Mouse (Mus musculus): Measurements from ENCODE around the gene Btbd35f5. TPM values are rescaled to one million over a fixed set of nuclear protein-coding genes. Genes with fewer than 3 reads are reported as not detected.
"Not testable (repeated sequence)": the region's sequence is repeated elsewhere in the genome, so short reads cannot be mapped to it uniquely, and the experiment has no call there.

Btbd35f5 gene
- polyA plus RNA-seq (2012; ENCODE audit: insufficient read depth, insufficient read length, low replicate concordance, missing spikeins) = not detected in 2 replicates

DNA sequence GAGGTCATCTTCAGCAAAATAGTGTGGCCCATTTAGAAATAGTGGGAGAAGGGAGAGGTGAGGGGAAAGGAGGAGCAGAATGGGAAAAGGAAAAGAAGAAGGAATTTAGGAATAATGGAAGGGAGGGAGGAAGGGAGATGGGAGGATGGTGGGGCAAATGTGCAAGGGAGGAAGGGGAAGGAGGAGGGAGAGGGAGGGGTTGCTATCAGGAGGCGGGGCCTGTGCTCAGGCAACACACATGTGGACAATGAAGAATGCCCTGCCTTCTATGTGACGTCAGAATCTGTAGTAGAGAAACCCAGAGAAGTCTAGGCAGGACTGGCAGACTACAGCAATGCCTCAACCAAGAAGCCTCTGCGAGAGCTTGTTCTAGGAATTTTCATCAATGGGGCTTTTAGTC, at the start of gene Btbd35f5:
TSS of gene Btbd35f5 (plus strand) at position 301 of the 400 bp plus-strand sequence.
- not testable (repeated sequence) for H3K27ac ChIP-seq (ENCODE audit: insufficient read depth, low read depth, low read length); H3K4me3 ChIP-seq (ENCODE audit: insufficient read depth, low read depth, low read length); H3K4me1 ChIP-seq (ENCODE audit: control insufficient read depth, insufficient read depth, low read length)
- no CpG with 5 or more reads among the region's 3 CpGs for WGBS

- WGBS = no CpG with 5 or more reads among the region's 1 CpGs
- H3K4me3 ChIP-seq (ENCODE audit: insufficient read depth, low read depth, low read length); H3K27ac ChIP-seq (ENCODE audit: insufficient read depth, low read depth, low read length); H3K4me1 ChIP-seq (ENCODE audit: control insufficient read depth, insufficient read depth, low read length): not testable (repeated sequence)
Observed at GRCm38 (mm10) chrX:32941468-32941867, 32.2 kb upstream of the Btbd35f5 start, which contains the start of gene Gm21789. Gene Gm21789 (plus strand): TSS chrX:32941768.

Other genes starting within 250 kb of the Btbd35f5 start
- not detected in 2 replicates for gene Btbd35f21, start 247.8 kb upstream of the Btbd35f5 start, polyA plus RNA-seq (2012; ENCODE audit: insufficient read depth, insufficient read length, low replicate concordance, missing spikeins)
- not detected in 2 replicates for gene Btbd35f30, start 79.3 kb upstream of the Btbd35f5 start, polyA plus RNA-seq (2012; ENCODE audit: insufficient read depth, insufficient read length, low replicate concordance, missing spikeins)
- gene Gm21789, start 32.1 kb upstream of the Btbd35f5 start, polyA plus RNA-seq (2012; ENCODE audit: insufficient read depth, insufficient read length, low replicate concordance, missing spikeins) = not detected in 2 replicates